Mouse (Mus musculus) neural tube, embryonic 11.5 days (tissue): ENCODE measurements at regions not wholly inside any gene's neighbourhood (a gene's known extent, or its start where the extent isn't known, plus 50 kb on each side); places are given as distances from the start of the nearest gene placed in this dataset.

Source experiments
- ATAC-seq: fragments of 200-750 bp; cut with Nextera tagmentation; 2 replicates; pipeline ENCODE4 v1.8.0; 2017; ENCODE audit warnings: moderate number of reproducible peaks, mild to moderate bottlenecking, moderate TSS enrichment, moderate library complexity; ENCODE audit not compliant: insufficient read depth, low FRiP score, low TSS enrichment
- DNase-seq: peaks from one replicate; pipeline ENCODE4 v3.0.0-alpha.2; 2015; ENCODE audit warnings: low spot score
- H3K27ac ChIP-seq: fragments of 300-500 bp; sonication (generic); 2 replicates; pipeline ENCODE4 v1.5.1; 2014; ENCODE audit warnings: low read depth, mild to moderate bottlenecking, low read length
- H3K27me3 ChIP-seq: fragments of 300-500 bp; sonication (generic); 2 replicates; pipeline ENCODE4 v1.6.1; 2014; ENCODE audit warnings: mild to moderate bottlenecking, low read length, mixed read lengths; ENCODE audit not compliant: control insufficient read depth, insufficient read depth
- H3K36me3 ChIP-seq: fragments of 300-500 bp; sonication (generic); 2 replicates; pipeline ENCODE4 v1.6.1; 2014; ENCODE audit warnings: mild to moderate bottlenecking, low read length, moderate library complexity, mixed read lengths; ENCODE audit not compliant: control insufficient read depth, insufficient read depth
- H3K4me1 ChIP-seq: fragments of 300-500 bp; sonication (generic); 2 replicates; pipeline ENCODE4 v1.6.1; 2014; ENCODE audit warnings: low read length, mixed read lengths; ENCODE audit not compliant: control insufficient read depth, insufficient read depth
- H3K4me2 ChIP-seq: fragments of 300-500 bp; sonication (generic); 2 replicates; pipeline ENCODE4 v1.6.1; 2014; ENCODE audit warnings: low read depth, mild to moderate bottlenecking, moderate library complexity
- H3K4me3 ChIP-seq: fragments of 300-500 bp; sonication (generic); 2 replicates; pipeline ENCODE4 v1.5.1; 2014; ENCODE audit warnings: low read depth, low read length
- H3K9ac ChIP-seq: fragments of 300-500 bp; sonication (generic); 2 replicates; pipeline ENCODE4 v1.6.1; 2014; ENCODE audit warnings: mild to moderate bottlenecking, low read length
- H3K9me3 ChIP-seq: fragments of 300-500 bp; sonication (generic); 2 replicates; pipeline ENCODE4 v1.6.1; 2016; ENCODE audit warnings: low read length; ENCODE audit not compliant: control insufficient read depth
- WGBS: fragments of 180-500 bp; shearing (Covaris S2); extraction: QIAGEN DNeasy Blood & Tissue Kit; methylation state at CpG from one replicate; pipeline ENCODE4 v1.1.7; 2014; 5-methylcytosine and 5-hydroxymethylcytosine counted together

DNA sequence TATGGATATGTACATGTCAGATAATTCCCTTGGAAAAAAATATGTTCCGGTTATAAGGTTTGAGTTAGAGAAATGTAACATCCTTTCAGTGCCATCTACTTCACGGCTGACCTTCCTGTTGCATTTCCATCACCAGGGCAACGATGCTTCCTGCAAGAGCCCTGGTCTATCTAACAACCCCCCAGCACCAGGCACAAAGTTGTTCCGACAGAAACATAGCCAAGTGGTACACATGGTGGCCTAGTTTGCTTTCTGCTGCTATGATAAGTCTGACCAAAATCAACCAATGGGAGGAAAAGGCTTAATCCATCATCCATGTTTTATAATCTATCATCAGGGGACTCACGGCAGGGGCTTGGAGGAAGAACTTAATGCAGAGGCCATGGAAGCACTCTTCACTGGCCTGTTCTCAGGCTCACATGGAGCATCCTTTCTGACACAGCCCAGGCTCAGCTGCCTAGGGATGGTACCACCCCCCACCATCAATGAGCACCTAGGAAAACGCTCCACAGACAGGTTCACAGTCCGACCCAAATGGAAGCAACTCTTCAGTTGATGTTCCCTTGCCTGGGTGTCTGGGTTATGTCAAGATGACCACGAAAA lies 372.2 kb downstream of the Cbln4 start:
- no peak for ATAC-seq
- H3K27me3 ChIP-seq: no peaks in the 10 kb centered on the region
- no peak overlapping the region for H3K27ac ChIP-seq
- H3K4me2 ChIP-seq: no peak overlapping the region
- DNase-seq: no peak
- H3K4me1 ChIP-seq: no peaks in the 10 kb centered on the region
- no peaks in the 10 kb centered on the region for H3K9me3 ChIP-seq
- no peaks in the 10 kb centered on the region for H3K36me3 ChIP-seq
- WGBS: 88% methylated on average over 8 of the region's 8 CpGs
- H3K4me3 ChIP-seq: no peak overlapping the region
- no peak overlapping the region for H3K9ac ChIP-seq

DNA sequence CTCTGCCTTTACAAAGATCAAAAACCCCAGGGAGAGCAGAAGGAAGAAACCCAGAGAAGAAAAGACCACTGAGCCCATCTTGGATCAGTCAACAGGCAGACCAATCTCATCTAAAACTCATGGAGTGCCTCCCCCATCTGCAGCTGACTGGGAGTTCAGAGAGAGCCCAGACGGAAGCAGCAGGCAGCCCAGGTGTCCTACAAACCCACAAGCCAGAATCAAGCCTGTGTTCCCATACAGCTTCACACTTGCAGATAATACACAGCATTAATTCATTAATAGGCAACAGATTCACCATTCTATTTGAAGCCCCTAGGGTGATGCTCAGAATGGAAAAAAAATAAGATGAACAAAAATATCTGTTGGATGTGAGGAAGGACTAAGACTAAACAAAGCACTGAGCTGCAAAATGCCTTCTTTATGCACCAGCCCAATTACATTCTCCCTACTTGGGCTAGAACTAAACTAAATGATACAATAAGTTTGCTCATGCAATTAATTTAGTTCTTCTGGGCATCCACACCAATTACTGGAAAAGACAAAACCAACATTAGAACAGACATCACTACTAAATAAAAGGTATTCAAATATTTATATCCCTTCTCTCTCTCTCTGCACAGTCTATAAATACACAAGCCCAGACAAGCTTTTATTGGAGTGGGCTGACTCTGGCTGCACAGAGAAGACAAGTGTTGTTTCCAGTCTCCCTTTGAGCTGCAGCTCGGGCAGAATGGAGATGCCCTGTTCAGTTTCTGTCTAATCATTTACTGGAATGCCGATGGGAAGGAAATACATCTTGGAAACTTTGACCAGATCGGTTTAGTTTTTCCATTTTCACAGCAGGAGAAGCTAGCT lies 374.2 kb downstream of the Cbln4 start:
- WGBS: 23% methylated on average over 4 of the region's 4 CpGs
- no peak overlapping the region for H3K9ac ChIP-seq
- no peak overlapping the region for H3K4me2 ChIP-seq
- no peaks in the 10 kb centered on the region for H3K4me1 ChIP-seq
- H3K4me3 ChIP-seq: no peak overlapping the region
- H3K27me3 ChIP-seq: no peaks in the 10 kb centered on the region
- DNase-seq (no peak), ATAC-seq (no peak)
- no peaks in the 10 kb centered on the region for H3K9me3 ChIP-seq
- H3K27ac ChIP-seq: no peak overlapping the region
- no peaks in the 10 kb centered on the region for H3K36me3 ChIP-seq

DNA sequence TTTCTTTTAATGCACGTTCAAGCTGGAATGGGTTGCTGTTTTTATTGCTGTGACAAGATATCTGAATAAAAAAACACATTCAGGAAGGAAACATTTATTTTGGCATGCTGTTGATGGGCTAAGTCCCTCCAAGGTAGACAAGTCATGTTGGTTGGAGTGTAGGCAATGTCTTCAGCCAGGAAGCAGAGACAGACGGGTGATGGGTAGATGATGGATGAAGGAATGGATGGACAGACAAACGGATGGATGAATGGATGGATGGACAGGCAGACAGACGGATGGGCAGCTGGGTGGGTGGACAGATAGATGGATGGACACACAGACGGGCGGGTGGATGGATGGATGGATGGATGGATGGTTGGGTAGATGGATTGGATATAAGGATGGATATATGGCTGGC lies 380.7 kb downstream of the Cbln4 start:
- WGBS: 88% methylated on average over 6 of the region's 6 CpGs
- no peak overlapping the region for H3K27ac ChIP-seq
- H3K36me3 ChIP-seq: no peaks in the 10 kb centered on the region
- H3K9me3 ChIP-seq: no peaks in the 10 kb centered on the region
- no peak overlapping the region for H3K9ac ChIP-seq
- no peaks in the 10 kb centered on the region for H3K27me3 ChIP-seq
- H3K4me1 ChIP-seq: no peaks in the 10 kb centered on the region
- no peak overlapping the region for H3K4me3 ChIP-seq
- no peak overlapping the region for H3K4me2 ChIP-seq
- DNase-seq (no peak), ATAC-seq (no peak)

DNA sequence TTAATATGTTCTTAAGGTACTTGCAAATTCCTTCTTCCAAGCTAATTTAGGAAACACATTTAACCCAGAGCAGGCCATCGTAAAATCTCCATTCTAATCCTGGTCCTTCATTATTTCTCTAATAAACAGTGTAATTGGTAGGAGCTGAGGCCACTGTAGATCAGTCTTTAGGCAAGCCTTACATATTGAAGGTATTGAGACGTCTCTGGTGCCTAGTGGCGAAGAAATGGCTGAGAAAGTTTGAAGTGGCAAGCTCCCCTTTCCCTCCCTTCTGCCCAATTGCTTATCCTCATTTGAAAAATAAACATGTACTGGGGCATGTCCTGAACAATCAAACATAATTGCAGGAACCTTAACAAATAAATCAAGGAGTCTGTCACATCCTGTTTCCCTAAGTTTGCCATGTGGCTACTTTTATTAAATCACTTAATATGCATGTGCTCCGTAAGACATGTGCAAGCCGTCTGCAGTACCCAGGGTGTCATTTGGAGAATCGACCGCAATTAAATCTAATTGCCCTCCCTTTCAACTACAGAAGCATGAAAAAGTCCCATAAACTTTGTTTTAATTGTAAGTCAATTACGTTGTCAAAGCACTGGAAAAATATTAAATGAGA lies 381.3 kb downstream of the Cbln4 start:
- H3K9ac ChIP-seq: no peak overlapping the region
- ATAC-seq: no peak
- no peaks in the 10 kb centered on the region for H3K4me1 ChIP-seq
- H3K4me2 ChIP-seq: no peak overlapping the region
- no peaks in the 10 kb centered on the region for H3K36me3 ChIP-seq
- H3K9me3 ChIP-seq: no peaks in the 10 kb centered on the region
- H3K27ac ChIP-seq: no peak overlapping the region
- DNase-seq: no peak
- H3K27me3 ChIP-seq: no peaks in the 10 kb centered on the region
- 69% methylated on average over 8 of the region's 8 CpGs for WGBS
- H3K4me3 ChIP-seq: no peak overlapping the region

DNA sequence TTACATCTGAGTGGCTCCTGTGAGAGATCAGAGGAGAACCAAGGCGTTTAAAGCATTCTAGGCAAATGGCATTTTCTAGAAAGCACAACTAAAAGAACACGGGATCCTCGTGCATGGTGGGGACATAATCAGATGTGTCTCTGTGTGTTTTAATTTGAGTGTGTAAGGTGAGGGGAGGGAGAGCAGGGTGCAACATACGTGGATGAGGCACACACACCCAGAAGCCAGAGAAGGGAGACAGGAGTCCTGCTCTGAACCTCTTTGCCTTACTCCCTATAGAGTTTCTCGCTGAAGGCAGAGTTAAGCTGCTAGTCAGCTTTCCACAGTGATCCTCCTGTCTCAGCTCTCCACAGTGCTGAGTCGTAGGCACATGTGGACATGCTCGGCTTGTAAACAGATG lies 386.1 kb downstream of the Cbln4 start:
- Histone ChIP-seq H3K27ac (no peak overlapping the region), H3K27me3 (no peaks in the 10 kb centered on the region), H3K4me2 (no peak overlapping the region), H3K9ac (no peak overlapping the region), H3K36me3 (no peaks in the 10 kb centered on the region), H3K4me1 (no peaks in the 10 kb centered on the region), H3K4me3 (no peak overlapping the region), H3K9me3 (no peaks in the 10 kb centered on the region)
- 72% methylated on average over 7 of the region's 7 CpGs for WGBS
- ATAC-seq (no peak), DNase-seq (no peak)

DNA sequence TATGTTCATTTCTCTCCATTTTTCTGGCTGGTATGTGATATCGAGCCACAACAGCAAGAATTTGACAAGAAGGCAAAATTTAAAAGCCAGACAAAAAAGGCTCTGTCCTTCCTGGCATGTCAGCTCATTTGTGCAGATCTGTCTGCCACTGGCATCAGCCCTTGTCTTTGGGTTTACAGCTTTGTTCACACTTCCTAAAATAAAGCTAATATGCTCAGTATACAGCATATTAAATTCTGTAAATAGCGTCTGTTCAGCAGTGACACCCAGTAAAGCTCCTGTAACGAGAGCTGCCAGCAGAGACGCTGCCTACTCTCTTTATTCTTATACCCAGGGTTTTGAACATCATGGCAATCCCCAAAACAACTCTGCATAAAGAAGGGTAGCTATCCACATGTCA lies 401.5 kb downstream of the Cbln4 start:
- no peak for ATAC-seq
- no peaks in the 10 kb centered on the region for H3K36me3 ChIP-seq

DNA sequence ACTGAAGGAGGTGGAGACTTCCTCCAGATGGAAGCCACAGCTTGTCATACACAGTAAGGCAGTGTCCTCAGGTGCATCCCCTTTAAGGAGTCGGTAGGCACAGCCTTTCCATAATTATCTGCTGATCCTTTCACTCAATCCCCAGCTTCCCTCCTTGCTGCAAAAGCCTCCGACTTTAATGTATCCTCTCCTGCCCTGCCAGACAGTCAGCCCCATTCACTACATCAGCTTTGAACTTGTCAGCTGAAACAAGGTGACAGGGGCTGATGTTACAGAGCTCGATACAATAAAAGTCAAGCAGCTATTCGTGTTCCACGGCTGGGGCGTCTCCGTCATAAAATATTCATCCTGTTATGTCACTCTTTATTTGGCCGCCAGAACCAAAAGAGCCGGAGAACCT lies 402.8 kb downstream of the Cbln4 start:
- no peaks in the 10 kb centered on the region for H3K9me3 ChIP-seq
- ATAC-seq: no peak

More for the DNA sequence above, 401.5 kb downstream of the Cbln4 start:
- H3K27ac ChIP-seq: no peak overlapping the region
- H3K9me3 ChIP-seq: no peaks in the 10 kb centered on the region
- H3K4me1 ChIP-seq: no peaks in the 10 kb centered on the region
- 88% methylated on average over 4 of the region's 4 CpGs for WGBS
- H3K4me2 ChIP-seq: no peak overlapping the region
- no peak overlapping the region for H3K9ac ChIP-seq
- no peak overlapping the region for H3K4me3 ChIP-seq
- H3K27me3 ChIP-seq: no peaks in the 10 kb centered on the region
- no peak for DNase-seq

DNA sequence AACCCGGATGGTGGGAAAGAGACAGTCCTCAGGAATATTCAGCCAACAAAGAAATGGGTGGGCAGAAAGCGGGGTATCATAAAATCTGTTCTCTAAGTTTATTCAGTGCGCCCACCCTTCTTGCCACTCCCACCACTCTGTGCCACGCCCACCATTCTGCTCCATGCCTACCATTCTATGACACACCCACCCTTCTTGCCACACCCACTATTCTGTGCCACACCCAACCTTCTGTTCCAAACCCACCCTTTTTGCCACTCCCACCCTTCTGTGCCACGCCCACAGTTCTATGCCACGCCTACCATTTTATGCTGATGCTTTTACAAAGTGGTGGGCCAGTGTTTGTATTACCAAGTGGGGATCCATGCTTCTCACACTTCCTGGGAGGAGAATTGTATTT lies 404.3 kb downstream of the Cbln4 start:
- no peak for DNase-seq
- WGBS: 90% methylated on average over 6 of the region's 6 CpGs

More for the DNA sequence above, 402.8 kb downstream of the Cbln4 start:
- no peak for DNase-seq
- 87% methylated on average over 9 of the region's 9 CpGs for WGBS
- Histone ChIP-seq H3K27ac (no peak overlapping the region), H3K36me3 (no peaks in the 10 kb centered on the region), H3K27me3 (no peaks in the 10 kb centered on the region), H3K4me1 (no peaks in the 10 kb centered on the region), H3K4me2 (no peak overlapping the region), H3K9ac (no peak overlapping the region), H3K4me3 (no peak overlapping the region)

DNA sequence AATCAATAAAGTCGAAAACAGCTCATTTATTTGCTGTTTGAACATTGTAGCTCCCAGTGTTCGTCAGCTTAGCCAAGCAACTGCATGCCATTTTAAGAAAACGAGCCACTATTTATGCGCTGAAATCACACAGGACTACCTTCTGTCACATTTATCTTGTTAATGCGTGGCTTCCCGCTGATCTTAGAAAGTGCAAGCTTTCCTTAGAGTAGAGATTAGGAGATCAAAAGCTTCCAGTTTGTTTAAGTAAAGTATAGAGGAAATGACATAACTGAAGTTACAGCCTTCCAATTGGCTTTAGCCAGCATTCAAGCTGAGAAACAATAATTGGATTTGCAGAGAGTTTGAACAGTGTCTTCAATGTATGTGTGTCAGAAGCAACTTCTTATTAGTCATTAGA lies 406.4 kb downstream of the Cbln4 start:
- H3K9me3 ChIP-seq: no peaks in the 10 kb centered on the region
- no peak overlapping the region for H3K9ac ChIP-seq
- no peaks in the 10 kb centered on the region for H3K27me3 ChIP-seq
- WGBS: 45% methylated on average over 6 of the region's 6 CpGs
- H3K4me2 ChIP-seq: no peak overlapping the region
- DNase-seq (no peak), ATAC-seq (no peak)
- H3K4me1 ChIP-seq: no peaks in the 10 kb centered on the region
- no peak overlapping the region for H3K4me3 ChIP-seq
- H3K36me3 ChIP-seq: no peaks in the 10 kb centered on the region
- H3K27ac ChIP-seq: no peak overlapping the region

More for the DNA sequence above, 404.3 kb downstream of the Cbln4 start:
- no peak overlapping the region for H3K27ac ChIP-seq
- H3K9me3 ChIP-seq: no peaks in the 10 kb centered on the region
- H3K9ac ChIP-seq: no peak overlapping the region
- no peaks in the 10 kb centered on the region for H3K27me3 ChIP-seq
- H3K4me1 ChIP-seq: no peaks in the 10 kb centered on the region
- no peak for ATAC-seq
- H3K36me3 ChIP-seq: no peaks in the 10 kb centered on the region
- no peak overlapping the region for H3K4me3 ChIP-seq
- H3K4me2 ChIP-seq: no peak overlapping the region
